Mouse (Mus musculus): Measurements from ENCODE around the gene Mkln1. TPM values are rescaled to one million over a fixed set of nuclear protein-coding genes. Genes with fewer than 3 reads are reported as not detected.

The Mkln1 gene
- polyA plus RNA-seq, 1 experiment: 67.4 TPM

GRCm38 (mm10) chr6:31469431-31469830, 70.9 kb downstream of the Mkln1 start:
- Histone ChIP-seq H3K36me3 (ENCODE audit: control insufficient read depth, insufficient read depth) (peaks cover 15% of the 10 kb centered on the region), H3K79me2 (ENCODE audit: control insufficient read depth, insufficient read depth) (no peaks in the 10 kb centered on the region), H3K4me2 (ENCODE audit: low read depth) (no peak overlapping the region), H3K27me3 (ENCODE audit: control insufficient read depth, insufficient read depth, insufficient read length) (no peaks in the 10 kb centered on the region), H3K4me3 (no peak overlapping the region), H3ac (ENCODE audit: control insufficient read depth, insufficient read length) (no peak overlapping the region)
- TF ChIP-seq TCF3 (IDR thresholded peaks at IDR 0.05; ENCODE audit: insufficient read length, low read depth) (no peak), TCF12 (IDR thresholded peaks at IDR 0.05; ENCODE audit: insufficient read depth, poor library complexity, severe bottlenecking) (no peak), USF1 (IDR thresholded peaks at IDR 0.05; ENCODE audit: low read depth) (no peak), E2F4 (IDR thresholded peaks at IDR 0.05; ENCODE audit: insufficient read depth) (no peak), SRF (IDR thresholded peaks at IDR 0.05; ENCODE audit: control insufficient read depth, insufficient read length, low read depth) (no peak), CEBPB (IDR thresholded peaks at IDR 0.05; ENCODE audit: insufficient read depth, poor library complexity, severe bottlenecking) (no peak), POLR2AphosphoS2 (IDR thresholded peaks at IDR 0.05; ENCODE audit: insufficient read length, low read depth) (no peak)

DNA sequence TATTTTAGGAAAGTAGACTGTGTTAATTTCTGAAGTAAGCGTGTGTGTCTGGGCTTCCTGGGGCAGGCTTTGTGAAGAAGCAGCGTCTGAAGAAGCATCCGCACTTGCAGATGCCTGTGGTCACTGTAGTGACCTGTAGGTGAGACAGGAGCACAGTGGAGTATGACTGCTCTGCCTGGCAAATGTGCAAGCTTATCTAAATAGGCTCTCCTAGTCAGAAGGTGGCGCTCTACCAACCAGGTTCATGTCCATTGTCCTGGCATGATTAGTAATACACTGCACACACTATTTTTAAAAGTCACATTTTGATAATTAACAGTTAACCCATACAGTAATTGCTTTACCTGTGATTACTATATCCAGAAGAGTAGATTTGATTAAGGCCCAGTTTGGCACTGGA, 79.7 kb downstream of the Mkln1 start:
- Histone ChIP-seq H3ac (ENCODE audit: control insufficient read depth, insufficient read length) (no peak overlapping the region), H3K4me3 (no peak overlapping the region), H3K4me2 (ENCODE audit: low read depth) (no peak overlapping the region), H3K36me3 (ENCODE audit: control insufficient read depth, insufficient read depth) (peaks cover 24% of the 10 kb centered on the region), H3K79me2 (ENCODE audit: control insufficient read depth, insufficient read depth) (no peaks in the 10 kb centered on the region), H3K27me3 (ENCODE audit: control insufficient read depth, insufficient read depth, insufficient read length) (no peaks in the 10 kb centered on the region)
- no peak for TF ChIP-seq REST (IDR thresholded peaks at IDR 0.05; ENCODE audit: insufficient read depth, insufficient read length)
- no peak for TF ChIP-seq TCF3 (IDR thresholded peaks at IDR 0.05; ENCODE audit: insufficient read length, low read depth)
- no peak for TF ChIP-seq CEBPB (IDR thresholded peaks at IDR 0.05; ENCODE audit: insufficient read depth, poor library complexity, severe bottlenecking)

DNA sequence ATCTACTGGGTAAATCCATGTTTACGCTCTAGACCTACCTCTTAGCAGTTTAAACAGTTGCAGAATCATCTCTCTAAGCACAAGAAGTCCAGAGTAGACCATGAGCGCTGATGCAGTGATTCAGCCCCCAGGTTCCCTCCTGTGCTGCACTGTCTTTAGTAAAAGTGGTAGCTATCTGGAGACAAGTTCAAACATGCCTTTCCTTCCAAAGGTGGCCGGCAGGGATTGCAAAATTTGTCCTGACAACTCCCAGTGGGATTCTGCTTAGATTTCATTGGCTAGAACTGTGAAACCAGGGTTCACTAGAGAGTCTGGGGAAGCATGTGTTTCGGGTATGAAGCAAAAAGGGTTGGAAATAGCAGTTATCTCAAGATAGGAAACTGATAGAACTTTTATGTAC, 81.5 kb downstream of the Mkln1 start:
- no peak overlapping the region for H3ac ChIP-seq (ENCODE audit: control insufficient read depth, insufficient read length)
- H3K4me3 ChIP-seq: no peak overlapping the region
- H3K79me2 ChIP-seq (ENCODE audit: control insufficient read depth, insufficient read depth): no peaks in the 10 kb centered on the region
- peaks cover 26% of the 10 kb centered on the region for H3K36me3 ChIP-seq (ENCODE audit: control insufficient read depth, insufficient read depth)
- no peak for TF ChIP-seq TCF12 (IDR thresholded peaks at IDR 0.05; ENCODE audit: insufficient read depth, poor library complexity, severe bottlenecking)
- no peak for TF ChIP-seq SRF (IDR thresholded peaks at IDR 0.05; ENCODE audit: control insufficient read depth, insufficient read length, low read depth)
- TF ChIP-seq REST (IDR thresholded peaks at IDR 0.05; ENCODE audit: insufficient read depth, insufficient read length): no peak
- TF ChIP-seq CEBPB (IDR thresholded peaks at IDR 0.05; ENCODE audit: insufficient read depth, poor library complexity, severe bottlenecking): no peak
- no peak for TF ChIP-seq MAX (IDR thresholded peaks at IDR 0.05; ENCODE audit: low read depth)
- no peak for TF ChIP-seq USF1 (IDR thresholded peaks at IDR 0.05; ENCODE audit: low read depth)
- no peak for TF ChIP-seq E2F4 (IDR thresholded peaks at IDR 0.05; ENCODE audit: insufficient read depth)
- no peak for TF ChIP-seq MYOG (IDR thresholded peaks at IDR 0.05; ENCODE audit: control insufficient read depth in 1 of 3, insufficient read depth in 1 of 3, insufficient read length in 2 of 3, low read depth in 2 of 3)
- no peak for TF ChIP-seq POLR2A (IDR thresholded peaks at IDR 0.05; ENCODE audit: insufficient read length, low read depth)
- no peak for TF ChIP-seq POLR2AphosphoS2 (IDR thresholded peaks at IDR 0.05; ENCODE audit: insufficient read length, low read depth)
- no peak for TF ChIP-seq MYOD1 (IDR thresholded peaks at IDR 0.05; ENCODE audit: control insufficient read depth in 1 of 3, insufficient read length in 2 of 3, low read depth in 2 of 3)
- no peak for TF ChIP-seq TCF3 (IDR thresholded peaks at IDR 0.05; ENCODE audit: insufficient read length, low read depth)
- no peak overlapping the region for H3K4me2 ChIP-seq (ENCODE audit: low read depth)
- H3K27me3 ChIP-seq (ENCODE audit: control insufficient read depth, insufficient read depth, insufficient read length): no peaks in the 10 kb centered on the region

DNA sequence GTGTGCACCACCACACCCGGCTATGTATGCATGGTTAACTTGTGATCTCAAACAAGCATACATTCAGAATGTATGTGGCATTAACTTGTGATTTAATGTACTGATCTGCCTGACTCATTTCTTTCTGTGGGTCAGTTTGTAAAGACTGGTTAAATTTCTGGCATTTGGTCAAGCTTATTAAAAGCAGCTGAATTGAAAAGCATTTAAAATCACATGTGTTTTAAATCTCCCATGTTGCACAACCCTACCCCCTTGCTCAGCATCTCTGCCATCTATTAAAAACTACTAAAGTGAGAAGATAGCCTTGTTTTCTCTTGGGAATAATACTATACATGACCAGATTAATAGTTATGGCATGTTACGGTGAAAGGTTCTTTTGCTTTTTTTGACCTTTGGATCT, 88.1 kb downstream of the Mkln1 start:
- Histone ChIP-seq H3K79me2 (ENCODE audit: control insufficient read depth, insufficient read depth) (no peaks in the 10 kb centered on the region), H3K4me3 (no peak overlapping the region), H3K27me3 (ENCODE audit: control insufficient read depth, insufficient read depth, insufficient read length) (no peaks in the 10 kb centered on the region), H3K4me2 (ENCODE audit: low read depth) (no peak overlapping the region), H3K36me3 (ENCODE audit: control insufficient read depth, insufficient read depth) (peaks cover 14% of the 10 kb centered on the region), H3ac (ENCODE audit: control insufficient read depth, insufficient read length) (no peak overlapping the region)
- TF ChIP-seq USF1 (IDR thresholded peaks at IDR 0.05; ENCODE audit: low read depth) (no peak), REST (IDR thresholded peaks at IDR 0.05; ENCODE audit: insufficient read depth, insufficient read length) (no peak), E2F4 (IDR thresholded peaks at IDR 0.05; ENCODE audit: insufficient read depth) (no peak), TCF3 (IDR thresholded peaks at IDR 0.05; ENCODE audit: insufficient read length, low read depth) (no peak), MAX (IDR thresholded peaks at IDR 0.05; ENCODE audit: low read depth) (no peak), SRF (IDR thresholded peaks at IDR 0.05; ENCODE audit: control insufficient read depth, insufficient read length, low read depth) (no peak), MYOG (IDR thresholded peaks at IDR 0.05; ENCODE audit: control insufficient read depth in 1 of 3, insufficient read depth in 1 of 3, insufficient read length in 2 of 3, low read depth in 2 of 3) (no peak), CEBPB (IDR thresholded peaks at IDR 0.05; ENCODE audit: insufficient read depth, poor library complexity, severe bottlenecking) (no peak)

- Histone ChIP-seq H3K4me3 (no peak overlapping the region), H3K27me3 (ENCODE audit: control insufficient read depth, insufficient read depth, insufficient read length) (no peaks in the 10 kb centered on the region), H3ac (ENCODE audit: control insufficient read depth, insufficient read length) (no peak overlapping the region), H3K4me2 (ENCODE audit: low read depth) (no peak overlapping the region), H3K79me2 (ENCODE audit: control insufficient read depth, insufficient read depth) (no peaks in the 10 kb centered on the region), H3K36me3 (ENCODE audit: control insufficient read depth, insufficient read depth) (peaks cover 23% of the 10 kb centered on the region)
- no peak for TF ChIP-seq E2F4 (IDR thresholded peaks at IDR 0.05; ENCODE audit: insufficient read depth)
- no peak for TF ChIP-seq SRF (IDR thresholded peaks at IDR 0.05; ENCODE audit: control insufficient read depth, insufficient read length, low read depth)
- no peak for TF ChIP-seq TCF3 (IDR thresholded peaks at IDR 0.05; ENCODE audit: insufficient read length, low read depth)
- TF ChIP-seq TCF12 (IDR thresholded peaks at IDR 0.05; ENCODE audit: insufficient read depth, poor library complexity, severe bottlenecking): no peak
- no peak for TF ChIP-seq CEBPB (IDR thresholded peaks at IDR 0.05; ENCODE audit: insufficient read depth, poor library complexity, severe bottlenecking)
- TF ChIP-seq POLR2AphosphoS2 (IDR thresholded peaks at IDR 0.05; ENCODE audit: insufficient read length, low read depth): no peak
- no peak for TF ChIP-seq MYOD1 (IDR thresholded peaks at IDR 0.05; ENCODE audit: control insufficient read depth in 1 of 3, insufficient read length in 2 of 3, low read depth in 2 of 3)
- TF ChIP-seq REST (IDR thresholded peaks at IDR 0.05; ENCODE audit: insufficient read depth, insufficient read length): no peak
Measured at GRCm38 (mm10) chr6:31489950-31490349, 91.4 kb downstream of the Mkln1 start.
